Mouse (Mus musculus): ENCODE data around the gene Lyl1.

DNA sequence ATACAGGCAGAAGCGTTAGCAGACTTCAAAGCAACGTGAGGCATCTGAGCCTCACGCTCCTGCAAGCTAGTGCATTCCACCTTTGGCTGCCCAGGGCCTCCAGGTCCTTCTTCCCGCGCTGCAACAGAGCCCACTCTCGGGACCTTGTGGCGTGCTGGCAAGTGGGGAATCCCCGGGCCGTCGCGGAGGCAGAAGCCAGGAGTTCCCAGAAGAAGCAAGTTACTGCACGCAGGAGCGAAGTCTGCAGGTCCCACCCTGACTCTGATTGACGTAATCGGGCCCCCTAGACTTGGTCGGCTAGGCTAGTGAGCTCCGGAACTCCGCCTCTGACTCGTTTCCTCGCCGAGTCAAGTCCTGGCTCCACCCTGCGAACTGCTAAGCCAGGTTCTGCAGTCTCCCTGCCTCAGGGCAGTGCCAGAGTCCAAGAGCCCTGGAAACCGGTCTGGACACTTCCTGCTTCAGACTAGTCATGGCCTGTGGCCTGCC is 44.6 kb upstream of the Lyl1 start:
- TF ChIP-seq CTCF (IDR thresholded peaks at IDR 0.05; ENCODE audit: control insufficient read depth, insufficient read depth, insufficient read length) (no peak), MYOD1 (IDR thresholded peaks at IDR 0.05; ENCODE audit: control insufficient read depth, insufficient read length, low read depth) (no peak), MAX (IDR thresholded peaks at IDR 0.05) (no peak), USF1 (IDR thresholded peaks at IDR 0.05; ENCODE audit: low read depth) (no peak), MYOG (IDR thresholded peaks at IDR 0.05; ENCODE audit: control insufficient read depth, extremely low read depth, insufficient read length) (no peak)

Data from C2C12 (cell line).